Mouse (Mus musculus): ENCODE measurements around the gene Scube2. TPM values are rescaled to one million over a fixed set of nuclear protein-coding genes. Genes with fewer than 3 reads are reported as not detected.

Gene Scube2
- polyA plus RNA-seq, 1 experiment from 2014 or later = 2.5 TPM

DNA sequence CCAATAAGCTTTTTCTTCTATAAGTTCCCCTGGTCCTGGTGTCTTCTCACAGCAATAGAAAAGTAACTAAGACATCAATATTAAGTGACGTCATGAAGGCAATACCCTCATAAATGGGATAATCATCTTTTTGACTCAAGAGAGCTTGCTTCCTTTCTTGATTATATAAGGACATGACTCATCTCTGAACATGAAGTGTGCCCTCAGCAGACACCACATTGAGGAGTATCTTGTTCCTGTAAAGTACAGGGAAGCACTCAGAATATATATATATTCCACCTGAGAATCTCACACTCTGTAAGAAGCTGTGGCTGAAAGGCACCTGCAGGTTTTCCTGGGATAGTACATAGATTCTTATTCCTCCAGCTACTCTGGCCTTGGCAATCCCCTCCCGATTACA lies 17.1 kb upstream of the Scube2 start:
- ATAC-seq = no peak
- Histone ChIP-seq H3K9me3 (ENCODE audit: control insufficient read depth, low read length) (no peaks in the 10 kb centered on the region), H3K36me3 (ENCODE audit: control insufficient read depth, insufficient read depth, low read length) (peaks cover 3% of the 10 kb centered on the region), H3K27ac (ENCODE audit: low read depth, low read length) (no peak overlapping the region), H3K4me3 (ENCODE audit: low read length) (no peak overlapping the region), H3K27me3 (replicated peaks; ENCODE audit: control insufficient read depth, insufficient read depth, low read length) (no peaks in the 10 kb centered on the region), H3K4me1 (ENCODE audit: control insufficient read depth, insufficient read depth, low read depth, low read length) (no peaks in the 10 kb centered on the region), H3K4me2 (ENCODE audit: low read length) (no peak overlapping the region), H3K9ac (ENCODE audit: low read depth, low read length) (no peak overlapping the region)
- WGBS = 88% methylated on average over 2 of the region's 2 CpGs

DNA sequence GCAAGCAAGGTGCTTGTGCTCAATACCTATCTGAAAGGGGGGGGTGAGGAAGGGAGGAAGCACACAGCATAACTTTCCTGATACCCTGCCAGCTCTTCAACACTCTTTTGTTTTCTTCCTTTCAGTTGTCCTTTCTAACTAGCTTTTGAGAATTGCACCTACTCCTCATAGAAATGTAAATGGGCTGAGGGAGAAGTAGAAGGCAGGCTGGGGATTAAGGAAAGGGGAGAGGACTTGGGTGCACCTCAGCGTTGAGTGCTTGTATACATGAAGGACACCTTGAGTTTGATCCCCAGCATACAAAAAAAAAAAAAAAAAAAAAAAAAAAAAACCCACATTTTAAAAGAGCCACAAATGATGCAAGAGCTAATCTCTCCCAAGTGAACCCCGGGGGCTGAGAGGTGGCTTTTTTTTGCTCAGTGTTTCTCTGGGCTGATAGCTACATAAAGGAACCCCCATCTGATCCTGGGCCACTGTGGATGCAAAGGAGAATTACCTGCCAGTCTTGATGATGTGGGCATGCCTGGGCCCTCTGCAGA lies 16.2 kb upstream of the Scube2 start:
- H3K4me1 ChIP-seq (ENCODE audit: control insufficient read depth, insufficient read depth, low read depth, low read length) = no peaks in the 10 kb centered on the region
- peaks cover under 1% of the 10 kb centered on the region for H3K36me3 ChIP-seq (ENCODE audit: control insufficient read depth, insufficient read depth, low read length)
- no peak for ATAC-seq
- no peak overlapping the region for H3K4me2 ChIP-seq (ENCODE audit: low read length)
- no peaks in the 10 kb centered on the region for H3K27me3 ChIP-seq (replicated peaks; ENCODE audit: control insufficient read depth, insufficient read depth, low read length)
- H3K9ac ChIP-seq (ENCODE audit: low read depth, low read length) = no peak overlapping the region
- no peak overlapping the region for H3K4me3 ChIP-seq (ENCODE audit: low read length)
- no peak overlapping the region for H3K27ac ChIP-seq (ENCODE audit: low read depth, low read length)
- WGBS = 64% methylated on average over 2 of the region's 2 CpGs
- no peaks in the 10 kb centered on the region for H3K9me3 ChIP-seq (ENCODE audit: control insufficient read depth, low read length)

DNA sequence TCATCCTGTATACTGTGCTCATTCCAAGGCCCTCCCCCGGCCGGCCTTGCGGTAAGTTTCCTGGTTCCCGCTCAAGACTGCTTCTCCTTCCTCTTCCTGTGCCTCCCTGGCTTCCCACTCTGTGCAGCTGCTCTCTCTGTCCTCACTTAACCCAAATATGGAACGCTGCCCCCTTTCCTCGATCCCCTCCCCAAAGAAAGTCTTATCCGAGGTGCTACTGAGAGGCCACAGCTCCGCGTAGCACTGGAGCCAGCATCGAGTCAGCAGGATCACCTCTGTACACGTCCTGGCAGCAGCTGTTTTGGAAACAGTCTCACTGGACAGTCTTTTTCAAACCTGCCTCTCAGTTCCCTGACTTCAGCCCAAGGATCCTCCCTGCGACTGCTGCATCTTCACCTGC lies 13.7 kb upstream of the Scube2 start:
- no peaks in the 10 kb centered on the region for H3K9me3 ChIP-seq (ENCODE audit: control insufficient read depth, low read length)
- no peak overlapping the region for H3K27ac ChIP-seq (ENCODE audit: low read depth, low read length)
- H3K27me3 ChIP-seq (replicated peaks; ENCODE audit: control insufficient read depth, insufficient read depth, low read length) = no peaks in the 10 kb centered on the region
- no peak for ATAC-seq
- no peaks in the 10 kb centered on the region for H3K36me3 ChIP-seq (ENCODE audit: control insufficient read depth, insufficient read depth, low read length)
- H3K4me1 ChIP-seq (ENCODE audit: control insufficient read depth, insufficient read depth, low read depth, low read length) = no peaks in the 10 kb centered on the region
- 65% methylated on average over 12 of the region's 12 CpGs for WGBS
- no peak overlapping the region for H3K4me3 ChIP-seq (ENCODE audit: low read length)
- no peak overlapping the region for H3K9ac ChIP-seq (ENCODE audit: low read depth, low read length)
- H3K4me2 ChIP-seq (ENCODE audit: low read length) = no peak overlapping the region

DNA sequence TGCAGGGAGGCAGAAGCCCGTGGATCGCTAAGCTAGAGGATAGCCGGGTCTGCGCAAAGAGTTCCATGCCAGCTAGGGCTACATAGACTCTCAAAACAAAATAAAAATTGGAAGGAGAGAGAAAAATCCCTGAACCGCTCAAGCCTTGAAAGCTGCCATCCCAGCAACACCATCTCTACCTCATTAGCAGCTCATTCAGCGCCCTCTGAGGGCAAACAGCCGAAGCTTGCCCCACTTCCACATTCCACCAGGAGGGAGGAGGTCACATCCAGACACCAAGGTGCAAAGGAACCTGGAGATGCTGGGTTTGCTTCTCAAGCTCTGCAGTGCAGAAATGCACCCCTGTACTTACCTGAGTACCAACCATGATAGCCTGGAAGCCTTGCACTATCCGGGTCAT lies 10.6 kb upstream of the Scube2 start:
- 70% methylated on average over 8 of the region's 8 CpGs for WGBS
- Histone ChIP-seq H3K4me3 (ENCODE audit: low read length) (no peak overlapping the region), H3K4me1 (ENCODE audit: control insufficient read depth, insufficient read depth, low read depth, low read length) (no peaks in the 10 kb centered on the region), H3K27ac (ENCODE audit: low read depth, low read length) (no peak overlapping the region), H3K9ac (ENCODE audit: low read depth, low read length) (no peak overlapping the region), H3K36me3 (ENCODE audit: control insufficient read depth, insufficient read depth, low read length) (no peaks in the 10 kb centered on the region), H3K27me3 (replicated peaks; ENCODE audit: control insufficient read depth, insufficient read depth, low read length) (no peaks in the 10 kb centered on the region), H3K9me3 (ENCODE audit: control insufficient read depth, low read length) (no peaks in the 10 kb centered on the region), H3K4me2 (ENCODE audit: low read length) (no peak overlapping the region)
- no peak for ATAC-seq

DNA sequence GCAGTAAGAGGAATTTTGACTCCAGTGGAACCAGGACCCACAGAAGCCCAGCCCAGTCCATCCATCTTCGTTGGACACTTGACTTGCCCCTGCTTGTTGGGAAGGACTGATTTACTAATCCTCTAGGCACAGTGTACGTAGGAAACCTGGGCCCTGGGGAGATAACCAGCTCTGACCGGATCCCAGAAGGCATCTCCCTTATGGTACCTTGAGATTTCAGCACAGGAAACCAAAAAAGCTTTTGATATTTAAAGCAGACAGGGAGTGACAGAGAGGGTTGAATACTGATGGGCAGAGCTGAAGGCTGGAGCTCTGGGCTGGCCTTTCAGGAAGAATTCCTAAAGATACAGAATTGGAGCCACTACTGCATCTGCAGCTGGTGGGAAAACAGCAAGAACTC lies 10.1 kb upstream of the Scube2 start:
- no peak for ATAC-seq

DNA sequence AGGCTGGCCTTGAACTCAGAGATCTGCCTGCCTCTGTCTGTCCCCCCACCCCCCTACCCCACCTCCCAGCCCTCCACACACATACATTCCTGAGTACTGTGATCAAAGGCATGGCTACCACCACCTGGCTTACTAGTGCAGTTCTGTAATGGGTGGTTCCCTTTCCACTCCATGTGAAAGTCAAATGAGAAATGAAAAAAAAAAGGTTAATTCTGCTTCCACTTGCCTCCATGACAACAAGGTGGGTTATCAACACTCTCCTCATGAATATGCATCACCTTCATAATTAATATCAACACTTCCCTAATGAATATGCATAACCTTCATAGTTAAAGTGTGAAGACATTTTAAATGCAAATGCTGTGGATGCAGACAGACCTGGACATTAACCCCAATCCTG lies 9.6 kb upstream of the Scube2 start:
- H3K9ac ChIP-seq (ENCODE audit: low read depth, low read length) = no peak overlapping the region
- no peaks in the 10 kb centered on the region for H3K36me3 ChIP-seq (ENCODE audit: control insufficient read depth, insufficient read depth, low read length)
- H3K4me1 ChIP-seq (ENCODE audit: control insufficient read depth, insufficient read depth, low read depth, low read length) = no peaks in the 10 kb centered on the region
- no peaks in the 10 kb centered on the region for H3K9me3 ChIP-seq (ENCODE audit: control insufficient read depth, low read length)
- no peak overlapping the region for H3K4me2 ChIP-seq (ENCODE audit: low read length)
- H3K27ac ChIP-seq (ENCODE audit: low read depth, low read length) = no peak overlapping the region
- no peaks in the 10 kb centered on the region for H3K27me3 ChIP-seq (replicated peaks; ENCODE audit: control insufficient read depth, insufficient read depth, low read length)
- no peak for ATAC-seq
- no peak overlapping the region for H3K4me3 ChIP-seq (ENCODE audit: low read length)

More for the DNA sequence above, 10.1 kb upstream of the Scube2 start:
- Histone ChIP-seq H3K9me3 (ENCODE audit: control insufficient read depth, low read length) (no peaks in the 10 kb centered on the region), H3K4me3 (ENCODE audit: low read length) (no peak overlapping the region), H3K4me1 (ENCODE audit: control insufficient read depth, insufficient read depth, low read depth, low read length) (no peaks in the 10 kb centered on the region), H3K9ac (ENCODE audit: low read depth, low read length) (no peak overlapping the region), H3K36me3 (ENCODE audit: control insufficient read depth, insufficient read depth, low read length) (no peaks in the 10 kb centered on the region), H3K27ac (ENCODE audit: low read depth, low read length) (no peak overlapping the region), H3K4me2 (ENCODE audit: low read length) (no peak overlapping the region), H3K27me3 (replicated peaks; ENCODE audit: control insufficient read depth, insufficient read depth, low read length) (no peaks in the 10 kb centered on the region)
- 49% methylated on average over 3 of the region's 3 CpGs for WGBS

DNA sequence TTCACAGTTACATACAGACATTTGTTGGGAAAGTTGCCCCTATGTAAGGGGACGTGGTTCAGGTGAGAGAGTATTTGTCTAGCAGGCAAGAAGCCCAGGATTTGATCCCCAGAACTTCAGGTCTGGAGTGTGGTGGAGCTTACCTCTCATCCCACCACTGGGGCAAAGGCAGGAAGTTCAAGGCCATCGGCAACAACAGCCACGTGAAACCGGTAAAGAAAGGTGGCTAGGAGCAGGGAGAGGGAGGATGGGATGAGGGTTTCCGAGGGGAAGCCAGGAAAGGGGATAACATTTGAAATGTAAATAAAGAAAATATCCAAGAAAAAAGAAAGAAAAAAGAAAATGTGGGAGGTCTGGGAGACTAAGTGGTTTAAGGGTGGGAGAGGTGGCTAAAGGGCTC lies 7.7 kb upstream of the Scube2 start:
- Histone ChIP-seq H3K9me3 (ENCODE audit: control insufficient read depth, low read length) (no peaks in the 10 kb centered on the region), H3K9ac (ENCODE audit: low read depth, low read length) (no peak overlapping the region), H3K4me1 (ENCODE audit: control insufficient read depth, insufficient read depth, low read depth, low read length) (no peaks in the 10 kb centered on the region), H3K4me2 (ENCODE audit: low read length) (no peak overlapping the region), H3K27me3 (replicated peaks; ENCODE audit: control insufficient read depth, insufficient read depth, low read length) (no peaks in the 10 kb centered on the region), H3K27ac (ENCODE audit: low read depth, low read length) (no peak overlapping the region), H3K36me3 (ENCODE audit: control insufficient read depth, insufficient read depth, low read length) (no peaks in the 10 kb centered on the region), H3K4me3 (ENCODE audit: low read length) (no peak overlapping the region)
- ATAC-seq = no peak
- WGBS = 58% methylated on average over 5 of the region's 5 CpGs

DNA sequence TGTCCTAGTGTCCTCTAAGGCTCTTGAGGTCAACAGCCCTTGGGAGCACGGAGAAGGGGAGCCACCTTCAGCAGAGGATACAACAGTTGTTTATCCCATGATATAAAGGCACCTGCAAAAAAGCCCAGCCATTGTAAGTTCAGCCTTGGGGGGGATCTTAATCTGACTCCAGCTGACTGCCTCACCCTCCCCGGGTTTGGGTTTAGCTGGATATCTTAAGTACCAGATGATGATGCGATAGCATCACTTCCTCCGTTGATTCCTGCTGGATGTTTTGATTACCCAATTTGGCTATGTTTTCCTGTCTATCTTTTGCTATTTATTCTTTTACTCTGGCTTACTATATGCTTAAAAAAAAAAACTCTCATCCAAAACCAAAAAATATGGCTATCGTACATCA lies 5.8 kb upstream of the Scube2 start:
- ATAC-seq = no peak
- Histone ChIP-seq H3K4me3 (ENCODE audit: low read length) (no peak overlapping the region), H3K27me3 (replicated peaks; ENCODE audit: control insufficient read depth, insufficient read depth, low read length) (no peaks in the 10 kb centered on the region), H3K4me2 (ENCODE audit: low read length) (no peak overlapping the region), H3K36me3 (ENCODE audit: control insufficient read depth, insufficient read depth, low read length) (no peaks in the 10 kb centered on the region), H3K9ac (ENCODE audit: low read depth, low read length) (no peak overlapping the region), H3K9me3 (ENCODE audit: control insufficient read depth, low read length) (no peaks in the 10 kb centered on the region), H3K4me1 (ENCODE audit: control insufficient read depth, insufficient read depth, low read depth, low read length) (no peaks in the 10 kb centered on the region), H3K27ac (ENCODE audit: low read depth, low read length) (no peak overlapping the region)
- WGBS = 87% methylated on average over 5 of the region's 5 CpGs

DNA sequence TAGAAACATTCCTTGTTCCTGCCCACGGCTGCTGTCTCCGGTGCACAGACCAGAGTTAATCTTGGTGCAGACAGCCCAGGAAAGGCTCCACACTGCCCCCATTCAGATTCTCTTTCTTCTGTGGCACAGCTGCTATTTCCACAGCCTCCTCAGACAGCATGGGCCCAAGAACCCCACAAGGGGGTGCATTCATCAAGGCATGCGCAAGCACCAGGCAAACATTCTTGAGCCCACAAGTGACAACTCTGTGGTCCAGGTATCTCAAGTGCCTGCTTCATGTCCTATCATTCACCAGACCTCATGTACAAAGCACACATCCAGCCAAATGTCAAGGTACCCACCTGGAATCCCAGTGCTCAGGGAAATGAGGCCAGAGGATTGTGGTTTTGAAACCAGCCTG lies 3.0 kb upstream of the Scube2 start:
- WGBS = 21% methylated on average over 3 of the region's 3 CpGs
- peak; percentile 12; the same call in 1 of the 2 replicates for ATAC-seq
- H3K36me3 ChIP-seq (ENCODE audit: control insufficient read depth, insufficient read depth, low read length) = no peaks in the 10 kb centered on the region

DNA sequence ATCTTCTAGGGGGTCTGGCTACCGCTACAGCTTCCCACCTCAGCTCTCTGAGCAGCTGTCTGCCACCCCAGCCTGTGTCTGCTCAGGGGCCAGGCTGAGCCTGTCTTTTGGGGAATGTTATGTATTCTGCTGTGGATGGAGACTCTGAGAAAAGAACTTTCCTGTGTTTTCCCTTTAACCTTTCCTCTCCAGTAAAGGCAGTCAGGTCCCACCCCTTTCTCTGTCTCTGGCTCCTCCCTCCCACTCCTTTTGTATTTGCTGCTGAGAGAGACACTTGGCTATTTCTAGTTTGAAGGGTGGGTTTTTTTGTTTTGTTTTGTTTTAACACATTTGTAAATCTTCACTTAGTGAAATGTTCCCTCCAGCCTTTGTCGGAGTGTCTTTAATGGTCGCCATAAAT lies 1.2 kb upstream of the Scube2 start:
- WGBS = 35% methylated on average over 3 of the region's 3 CpGs
- Histone ChIP-seq H3K4me2 (ENCODE audit: low read length) (no peak overlapping the region), H3K4me1 (ENCODE audit: control insufficient read depth, insufficient read depth, low read depth, low read length) (peaks cover 8% of the 10 kb centered on the region), H3K36me3 (ENCODE audit: control insufficient read depth, insufficient read depth, low read length) (no peaks in the 10 kb centered on the region), H3K4me3 (ENCODE audit: low read length) (no peak overlapping the region), H3K9ac (ENCODE audit: low read depth, low read length) (no peak overlapping the region), H3K9me3 (ENCODE audit: control insufficient read depth, low read length) (no peaks in the 10 kb centered on the region), H3K27ac (ENCODE audit: low read depth, low read length) (no peak overlapping the region), H3K27me3 (replicated peaks; ENCODE audit: control insufficient read depth, insufficient read depth, low read length) (no peaks in the 10 kb centered on the region; the same call in 1 of the 2 replicates)
- no peak for ATAC-seq

More for the DNA sequence above, 3.0 kb upstream of the Scube2 start:
- Histone ChIP-seq H3K9ac (ENCODE audit: low read depth, low read length) (no peak overlapping the region), H3K27ac (ENCODE audit: low read depth, low read length) (no peak overlapping the region), H3K9me3 (ENCODE audit: control insufficient read depth, low read length) (no peaks in the 10 kb centered on the region), H3K4me1 (ENCODE audit: control insufficient read depth, insufficient read depth, low read depth, low read length) (peaks cover 8% of the 10 kb centered on the region), H3K4me3 (ENCODE audit: low read length) (no peak overlapping the region), H3K4me2 (ENCODE audit: low read length) (no peak overlapping the region), H3K27me3 (replicated peaks; ENCODE audit: control insufficient read depth, insufficient read depth, low read length) (no peaks in the 10 kb centered on the region; the same call in 1 of the 2 replicates)
